Mouse (Mus musculus): ENCODE data around the gene Mpeg1. TPM values are rescaled to one million over a fixed set of nuclear protein-coding genes. Genes with fewer than 3 reads are reported as not detected.

The Mpeg1 gene
- polyA plus RNA-seq, 1 experiment from 2014 or later: 0.81 TPM

- Histone ChIP-seq H3K9me3 (ENCODE audit: control insufficient read depth, low read length) (no peaks in the 10 kb centered on the region), H3K4me3 (ENCODE audit: low read depth, low read length) (peak within 1 kb of the TSS; percentile 62), H3K27ac (ENCODE audit: low read depth, low read length) (peak within 1 kb of the TSS; percentile 32; the same call in 1 of the 2 replicates), H3K4me2 (peak within 1 kb of the TSS; percentile 86), H3K36me3 (ENCODE audit: control insufficient read depth, insufficient read depth, low read length) (no peaks in the 10 kb centered on the region), H3K9ac (ENCODE audit: low read depth, low read length) (peak within 1 kb of the TSS; percentile 71), H3K27me3 (replicated peaks; ENCODE audit: control insufficient read depth, insufficient read depth, low read length) (peaks cover 20% of the 10 kb centered on the region), H3K4me1 (replicated peaks; ENCODE audit: control insufficient read depth, insufficient read depth, low read length) (no peaks in the 10 kb centered on the region)
- ATAC-seq (replicated peaks; ENCODE audit: low FRiP score): peak; percentile 90
- peak; percentile 85 for DNase-seq (ENCODE audit: low spot score)
- WGBS: under 1% methylated on average over 72 of the region's 80 CpGs
These were observed 41.1 kb downstream of the Mpeg1 start, which contains the start of gene Dtx4 for GRCm38 (mm10) chr19:12501370-12502347. TSS of gene Dtx4 (minus strand) at chr19:12501454.

DNA sequence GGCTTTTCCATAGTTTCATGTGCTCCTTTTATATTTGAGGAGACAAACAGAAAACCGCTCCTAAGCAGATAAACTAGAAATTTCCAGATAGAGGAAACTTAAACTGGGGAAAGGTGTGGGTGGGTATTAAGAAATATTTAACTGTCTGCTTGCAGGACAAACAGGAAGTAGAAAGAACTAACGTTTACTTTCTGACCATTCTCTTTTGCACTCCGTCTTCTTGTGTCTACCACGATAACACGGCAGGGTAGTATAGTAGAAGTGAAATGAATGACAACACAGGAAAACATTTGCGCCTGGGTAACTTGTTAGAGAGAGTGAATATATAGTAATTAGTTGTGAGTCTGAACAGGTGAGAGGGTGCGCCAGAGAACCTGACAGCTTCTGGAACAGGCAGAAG lies 42.2 kb downstream of the Mpeg1 start:
- H3K4me3 ChIP-seq (ENCODE audit: low read depth, low read length): no peak overlapping the region
- DNase-seq (ENCODE audit: low spot score) (no peak), ATAC-seq (replicated peaks; ENCODE audit: low FRiP score) (no peak)
- H3K9me3 ChIP-seq (ENCODE audit: control insufficient read depth, low read length): no peaks in the 10 kb centered on the region
- H3K36me3 ChIP-seq (ENCODE audit: control insufficient read depth, insufficient read depth, low read length): no peaks in the 10 kb centered on the region
- no peak overlapping the region for H3K27ac ChIP-seq (ENCODE audit: low read depth, low read length)
- peaks cover 20% of the 10 kb centered on the region for H3K27me3 ChIP-seq (replicated peaks; ENCODE audit: control insufficient read depth, insufficient read depth, low read length)
- no peaks in the 10 kb centered on the region for H3K4me1 ChIP-seq (replicated peaks; ENCODE audit: control insufficient read depth, insufficient read depth, low read length)
- no peak overlapping the region for H3K9ac ChIP-seq (ENCODE audit: low read depth, low read length)
- H3K4me2 ChIP-seq: no peak overlapping the region
- WGBS: 76% methylated on average over 7 of the region's 7 CpGs

DNA sequence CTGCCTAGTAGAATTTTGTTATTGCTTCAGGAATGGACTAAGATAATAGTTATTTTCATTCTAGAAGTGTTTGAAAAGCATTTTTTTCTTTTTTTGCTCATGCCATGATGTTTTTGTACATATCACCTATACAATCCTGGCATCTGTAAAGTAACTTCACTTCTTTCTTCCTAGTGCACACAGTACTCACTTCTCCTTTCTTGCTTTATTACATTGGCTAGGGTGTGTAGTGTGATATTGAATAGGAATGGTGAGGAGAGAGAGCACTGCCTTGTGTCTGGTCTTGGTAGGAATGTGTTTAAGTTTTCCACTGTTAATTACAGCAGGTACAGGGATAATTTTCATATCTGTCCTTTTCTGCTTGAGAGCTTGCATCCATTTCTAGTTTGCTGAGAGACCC lies 54.0 kb downstream of the Mpeg1 start:
- Histone ChIP-seq H3K4me1 (replicated peaks; ENCODE audit: control insufficient read depth, insufficient read depth, low read length) (no peaks in the 10 kb centered on the region), H3K4me3 (ENCODE audit: low read depth, low read length) (no peak overlapping the region), H3K27me3 (replicated peaks; ENCODE audit: control insufficient read depth, insufficient read depth, low read length) (no peaks in the 10 kb centered on the region), H3K9ac (ENCODE audit: low read depth, low read length) (no peak overlapping the region), H3K4me2 (no peak overlapping the region), H3K9me3 (ENCODE audit: control insufficient read depth, low read length) (no peaks in the 10 kb centered on the region), H3K27ac (ENCODE audit: low read depth, low read length) (no peak overlapping the region), H3K36me3 (ENCODE audit: control insufficient read depth, insufficient read depth, low read length) (no peaks in the 10 kb centered on the region)
- ATAC-seq (replicated peaks; ENCODE audit: low FRiP score) (no peak), DNase-seq (ENCODE audit: low spot score) (no peak)

Other genes starting within 250 kb of the Mpeg1 start
- gene Olfr1432, start 228.2 kb upstream of the Mpeg1 start, polyA plus RNA-seq (2014; fragmentation: Nextera tagmentation; extraction: Ambion mirVana): not detected in 2 replicates
- gene Olfr262, start 219.1 kb upstream of the Mpeg1 start, polyA plus RNA-seq (2014; fragmentation: Nextera tagmentation; extraction: Ambion mirVana): not detected in 2 replicates
- gene Olfr235, start 199.7 kb upstream of the Mpeg1 start, polyA plus RNA-seq (2014; fragmentation: Nextera tagmentation; extraction: Ambion mirVana): not detected in 2 replicates
- not detected in 2 replicates for gene Olfr1434, start 180.9 kb upstream of the Mpeg1 start, polyA plus RNA-seq (2014; fragmentation: Nextera tagmentation; extraction: Ambion mirVana)
- not detected in 2 replicates for gene Olfr1436, start 161.6 kb upstream of the Mpeg1 start, polyA plus RNA-seq (2014; fragmentation: Nextera tagmentation; extraction: Ambion mirVana)
- not detected in 2 replicates for gene Olfr1437, start 135.7 kb upstream of the Mpeg1 start, polyA plus RNA-seq (2014; fragmentation: Nextera tagmentation; extraction: Ambion mirVana)
- not detected in 2 replicates for gene Olfr1438-ps1, start 124.9 kb upstream of the Mpeg1 start, polyA plus RNA-seq (2014; fragmentation: Nextera tagmentation; extraction: Ambion mirVana)
- not detected in 2 replicates for gene Olfr1440, start 73.5 kb upstream of the Mpeg1 start, polyA plus RNA-seq (2014; fragmentation: Nextera tagmentation; extraction: Ambion mirVana)
- gene Olfr1441, start 43.3 kb upstream of the Mpeg1 start, polyA plus RNA-seq (2014; fragmentation: Nextera tagmentation; extraction: Ambion mirVana): not detected in 2 replicates
- not detected in 2 replicates for gene Pfpl, start 32.9 kb upstream of the Mpeg1 start, polyA plus RNA-seq (2014; fragmentation: Nextera tagmentation; extraction: Ambion mirVana)
- gene Dtx4, start 40.7 kb downstream of the Mpeg1 start, polyA plus RNA-seq (2014; fragmentation: Nextera tagmentation; extraction: Ambion mirVana): 3.8 and 4.9 TPM in 2 replicates
- gene Fam111a, start 85.0 kb downstream of the Mpeg1 start, polyA plus RNA-seq (2014; fragmentation: Nextera tagmentation; extraction: Ambion mirVana): 44.8 and 47.7 TPM in 2 replicates
- 0.23 and 0.78 TPM in 2 replicates for gene Gm4952, start 139.2 kb downstream of the Mpeg1 start, polyA plus RNA-seq (2014; fragmentation: Nextera tagmentation; extraction: Ambion mirVana)
- not detected in 2 replicates for gene Glyat, start 172.5 kb downstream of the Mpeg1 start, polyA plus RNA-seq (2014; fragmentation: Nextera tagmentation; extraction: Ambion mirVana)
- gene Olfr1442, start 209.7 kb downstream of the Mpeg1 start, polyA plus RNA-seq (2014; fragmentation: Nextera tagmentation; extraction: Ambion mirVana): not detected in 2 replicates
- gene Olfr1443, start 217.3 kb downstream of the Mpeg1 start, polyA plus RNA-seq (2014; fragmentation: Nextera tagmentation; extraction: Ambion mirVana): not detected in 2 replicates
- 0.19 and 0.25 TPM in 2 replicates for gene Keg1, start 235.0 kb downstream of the Mpeg1 start, polyA plus RNA-seq (2014; fragmentation: Nextera tagmentation; extraction: Ambion mirVana)

Data from liver, embryonic 11.5 days (tissue).